Mouse (Mus musculus) kidney, embryonic 16.5 days (tissue): ENCODE measurements around the gene Tmprss6. TPM values are rescaled to one million over a fixed set of nuclear protein-coding genes. Genes with fewer than 3 reads are reported as not detected.

Source experiments
- ATAC-seq: fragments of 200-750 bp; cut with Nextera tagmentation; 2 replicates; pipeline ENCODE4 v1.8.0; 2017; ENCODE audit warnings: moderate TSS enrichment; ENCODE audit not compliant: low FRiP score, low TSS enrichment
- H3K27ac ChIP-seq: fragments of 300-500 bp; sonication (generic); 2 replicates; pipeline ENCODE4 v1.5.1; 2014; ENCODE audit warnings: low read length
- H3K27me3 ChIP-seq: fragments of 300-500 bp; sonication (generic); 2 replicates; pipeline ENCODE4 v1.6.1; 2014; ENCODE audit warnings: low read length, control low read depth, mixed read lengths; ENCODE audit not compliant: insufficient read depth
- H3K36me3 ChIP-seq: fragments of 300-500 bp; sonication (generic); 2 replicates; pipeline ENCODE4 v1.6.1; 2014; ENCODE audit warnings: low read length, control low read depth, mixed read lengths; ENCODE audit not compliant: insufficient read depth
- H3K4me1 ChIP-seq: fragments of 300-500 bp; sonication (generic); 2 replicates; pipeline ENCODE4 v1.6.1; 2014; ENCODE audit warnings: low read length, control low read depth, mixed read lengths; ENCODE audit not compliant: insufficient read depth
- H3K4me2 ChIP-seq: fragments of 300-500 bp; sonication (generic); replicated peaks from 2 replicates; pipeline ENCODE4 v1.6.1; 2014; ENCODE audit warnings: low read depth, low read length
- H3K4me3 ChIP-seq: fragments of 300-500 bp; sonication (generic); 2 replicates; pipeline ENCODE4 v1.5.1; 2014; ENCODE audit warnings: mild to moderate bottlenecking, low read length
- H3K9ac ChIP-seq: fragments of 300-500 bp; sonication (generic); replicated peaks from 2 replicates; pipeline ENCODE4 v1.6.1; 2014; ENCODE audit warnings: low read length
- H3K9me3 ChIP-seq: fragments of 300-500 bp; sonication (generic); 2 replicates; pipeline ENCODE4 v1.6.1; 2016; ENCODE audit warnings: low read length, control low read depth
- WGBS: fragments of 180-500 bp; shearing (Covaris S2); extraction: QIAGEN DNeasy Blood & Tissue Kit; methylation state at CpG from one replicate; pipeline ENCODE4 v1.1.7; 2014; 5-methylcytosine and 5-hydroxymethylcytosine counted together
- polyA plus RNA-seq: library from polyadenylated mRNA; unstranded; fragments of >200 nt; fragmentation: Nextera tagmentation; extraction: Ambion mirVana; gene quantifications from 2 replicates; pipeline ENCODE4 v1.2.1, GENCODE M21; 2015

The Tmprss6 gene
- polyA plus RNA-seq, 1 experiment from 2014 or later = 0.29 TPM

GRCm38 (mm10) chr15:78487066-78487465, 18.6 kb upstream of the Tmprss6 start:
- H3K27ac ChIP-seq = no peak overlapping the region
- no peaks in the 10 kb centered on the region for H3K36me3 ChIP-seq
- no peak overlapping the region for H3K9ac ChIP-seq
- H3K4me2 ChIP-seq = no peak overlapping the region
- no peak for ATAC-seq
- H3K9me3 ChIP-seq = no peaks in the 10 kb centered on the region
- H3K4me1 ChIP-seq = no peaks in the 10 kb centered on the region
- 74% methylated on average over 4 of the region's 4 CpGs for WGBS
- no peak overlapping the region for H3K4me3 ChIP-seq
- H3K27me3 ChIP-seq = no peaks in the 10 kb centered on the region

- no peaks in the 10 kb centered on the region for H3K36me3 ChIP-seq
- 80% methylated on average over 1 of the region's 1 CpGs for WGBS
These were observed 18.1 kb upstream of the Tmprss6 start for GRCm38 (mm10) chr15:78486564-78486963.

GRCm38 (mm10) chr15:78483311-78483710, 14.9 kb upstream of the Tmprss6 start:
- no peaks in the 10 kb centered on the region for H3K4me1 ChIP-seq
- no peak overlapping the region for H3K27ac ChIP-seq
- ATAC-seq = no peak
- H3K9ac ChIP-seq = no peak overlapping the region
- no peaks in the 10 kb centered on the region for H3K36me3 ChIP-seq
- no peaks in the 10 kb centered on the region for H3K27me3 ChIP-seq
- H3K4me3 ChIP-seq = no peak overlapping the region
- no peaks in the 10 kb centered on the region for H3K9me3 ChIP-seq
- H3K4me2 ChIP-seq = no peak overlapping the region
- WGBS = 72% methylated on average over 4 of the region's 4 CpGs

More at GRCm38 (mm10) chr15:78486564-78486963, 18.1 kb upstream of the Tmprss6 start:
- Histone ChIP-seq H3K4me3 (no peak overlapping the region), H3K9ac (no peak overlapping the region), H3K4me1 (no peaks in the 10 kb centered on the region), H3K27me3 (no peaks in the 10 kb centered on the region), H3K4me2 (no peak overlapping the region), H3K9me3 (no peaks in the 10 kb centered on the region), H3K27ac (no peak overlapping the region)
- ATAC-seq = no peak

- 34% methylated on average over 3 of the region's 3 CpGs for WGBS
- Histone ChIP-seq H3K4me3 (no peak overlapping the region), H3K4me1 (no peaks in the 10 kb centered on the region), H3K4me2 (no peak overlapping the region), H3K36me3 (no peaks in the 10 kb centered on the region), H3K9ac (no peak overlapping the region), H3K27ac (no peak overlapping the region), H3K27me3 (no peaks in the 10 kb centered on the region), H3K9me3 (no peaks in the 10 kb centered on the region)
- no peak for ATAC-seq
These were observed 14.1 kb upstream of the Tmprss6 start for GRCm38 (mm10) chr15:78482518-78482917.

- Histone ChIP-seq H3K4me1 (no peaks in the 10 kb centered on the region), H3K4me3 (no peak overlapping the region), H3K9ac (no peak overlapping the region), H3K27ac (no peak overlapping the region), H3K4me2 (no peak overlapping the region), H3K9me3 (no peaks in the 10 kb centered on the region), H3K27me3 (no peaks in the 10 kb centered on the region), H3K36me3 (no peaks in the 10 kb centered on the region)
- no peak for ATAC-seq
- WGBS = 59% methylated on average over 9 of the region's 9 CpGs
These were observed 13.1 kb upstream of the Tmprss6 start for GRCm38 (mm10) chr15:78481448-78482000.

DNA sequence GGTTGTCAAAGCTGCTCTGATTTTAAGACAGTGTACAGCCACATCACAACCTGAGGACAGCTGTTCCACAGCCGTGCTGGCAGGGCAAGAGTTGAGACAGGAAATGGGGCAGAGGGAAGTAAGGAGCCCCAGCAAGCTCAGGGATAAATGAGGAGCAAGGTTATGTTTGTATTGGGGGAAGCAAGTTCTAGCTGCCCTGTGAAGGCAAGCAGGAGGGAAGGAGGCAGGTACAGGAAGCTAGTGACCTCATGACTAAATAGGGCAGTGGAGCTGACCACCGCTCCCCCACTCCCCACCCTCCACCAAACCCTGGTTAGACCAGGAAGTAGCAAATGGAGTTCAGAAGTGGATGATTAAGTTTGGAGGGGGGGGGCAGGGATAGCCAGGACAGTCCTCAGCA, 12.6 kb upstream of the Tmprss6 start:
- ATAC-seq = no peak
- WGBS = 48% methylated on average over 2 of the region's 2 CpGs
- H3K4me1 ChIP-seq = no peaks in the 10 kb centered on the region

DNA sequence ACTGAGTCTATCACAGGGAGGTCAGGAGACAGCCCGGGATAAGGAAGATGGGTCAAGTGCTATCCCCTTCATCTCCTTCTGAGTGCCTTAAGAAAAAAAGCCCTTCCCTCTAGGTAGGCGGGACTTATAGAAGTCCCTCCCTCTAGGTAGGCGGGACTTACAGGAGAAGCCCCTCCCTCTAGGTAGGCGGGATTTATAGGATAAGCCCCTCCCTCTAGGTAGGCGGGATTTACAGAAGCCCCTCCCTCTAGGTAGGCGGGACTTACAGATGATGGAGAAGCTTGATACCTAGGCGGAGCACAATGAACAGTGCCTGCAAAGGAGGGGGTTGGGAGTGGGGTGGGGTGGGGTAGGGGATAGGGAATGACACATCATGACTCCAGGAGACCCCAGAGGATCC, 11.7 kb upstream of the Tmprss6 start:
- H3K27me3 ChIP-seq = no peaks in the 10 kb centered on the region
- H3K4me2 ChIP-seq = no peak overlapping the region
- no peaks in the 10 kb centered on the region for H3K9me3 ChIP-seq
- H3K4me3 ChIP-seq = no peak overlapping the region
- no peaks in the 10 kb centered on the region for H3K36me3 ChIP-seq
- WGBS = 75% methylated on average over 7 of the region's 7 CpGs
- no peaks in the 10 kb centered on the region for H3K4me1 ChIP-seq
- no peak overlapping the region for H3K27ac ChIP-seq
- ATAC-seq = no peak
- no peak overlapping the region for H3K9ac ChIP-seq

More for the DNA sequence above, 12.6 kb upstream of the Tmprss6 start:
- H3K27me3 ChIP-seq = no peaks in the 10 kb centered on the region
- no peak overlapping the region for H3K4me2 ChIP-seq
- H3K27ac ChIP-seq = no peak overlapping the region
- no peak overlapping the region for H3K4me3 ChIP-seq
- H3K9ac ChIP-seq = no peak overlapping the region
- H3K36me3 ChIP-seq = no peaks in the 10 kb centered on the region
- H3K9me3 ChIP-seq = no peaks in the 10 kb centered on the region

DNA sequence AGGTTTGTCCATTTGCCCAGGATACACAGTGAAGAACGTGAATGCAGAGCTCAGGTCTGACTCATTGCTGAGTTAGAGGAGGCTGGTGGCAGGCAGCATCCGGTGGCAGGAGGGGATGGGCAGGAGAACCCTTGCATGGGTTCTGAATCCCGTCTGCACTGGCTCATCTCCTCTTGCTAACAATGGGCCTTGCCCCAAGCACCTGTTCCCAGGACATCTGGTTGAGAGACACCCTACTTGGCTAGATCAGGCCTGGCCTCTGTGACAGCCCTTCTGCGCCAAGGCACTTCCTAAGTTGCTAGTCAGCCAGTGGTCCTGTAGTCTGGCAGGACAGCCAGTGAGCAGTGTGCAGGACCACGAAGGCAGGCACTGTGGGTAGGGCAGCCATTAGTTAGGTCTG, 11.0 kb upstream of the Tmprss6 start:
- H3K27ac ChIP-seq = no peak overlapping the region
- no peak overlapping the region for H3K9ac ChIP-seq
- H3K4me1 ChIP-seq = no peaks in the 10 kb centered on the region
- 74% methylated on average over 5 of the region's 5 CpGs for WGBS
- no peak overlapping the region for H3K4me3 ChIP-seq
- H3K36me3 ChIP-seq = no peaks in the 10 kb centered on the region
- H3K27me3 ChIP-seq = no peaks in the 10 kb centered on the region
- H3K4me2 ChIP-seq = no peak overlapping the region
- no peak for ATAC-seq
- no peaks in the 10 kb centered on the region for H3K9me3 ChIP-seq

- no peaks in the 10 kb centered on the region for H3K9me3 ChIP-seq
- no peaks in the 10 kb centered on the region for H3K4me1 ChIP-seq
- no peak overlapping the region for H3K27ac ChIP-seq
- H3K9ac ChIP-seq = no peak overlapping the region
- H3K4me3 ChIP-seq = no peak overlapping the region
- no peaks in the 10 kb centered on the region for H3K36me3 ChIP-seq
- ATAC-seq = no peak
- H3K27me3 ChIP-seq = no peaks in the 10 kb centered on the region
- no peak overlapping the region for H3K4me2 ChIP-seq
- 83% methylated on average over 4 of the region's 4 CpGs for WGBS
These were observed 9.6 kb upstream of the Tmprss6 start for GRCm38 (mm10) chr15:78478073-78478472.

DNA sequence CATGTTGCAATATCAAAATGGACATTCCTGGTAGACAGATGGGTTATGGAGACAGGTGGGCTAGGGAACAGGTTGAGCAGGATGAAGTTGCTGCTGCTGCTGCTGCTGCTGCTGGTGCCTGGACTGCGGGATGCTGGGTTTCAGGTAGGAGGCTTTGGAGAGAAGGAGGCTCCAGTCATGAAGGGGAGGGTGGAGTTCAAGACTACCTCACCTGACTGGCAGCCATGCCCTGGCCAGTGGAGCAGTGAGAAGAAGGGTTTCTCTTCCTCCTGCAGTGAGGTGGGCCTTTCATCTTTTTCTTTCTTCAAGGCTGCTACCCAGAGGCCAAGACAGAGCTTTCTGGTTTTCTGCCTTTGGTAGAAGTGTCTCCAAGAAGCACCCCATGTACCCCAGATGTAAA, 8.4 kb upstream of the Tmprss6 start:
- 83% methylated on average over 1 of the region's 1 CpGs for WGBS
- H3K9me3 ChIP-seq = no peaks in the 10 kb centered on the region
- no peak overlapping the region for H3K9ac ChIP-seq
- no peaks in the 10 kb centered on the region for H3K27me3 ChIP-seq
- ATAC-seq = no peak
- H3K36me3 ChIP-seq = no peaks in the 10 kb centered on the region
- no peak overlapping the region for H3K4me3 ChIP-seq
- peaks cover 2% of the 10 kb centered on the region for H3K4me1 ChIP-seq
- H3K27ac ChIP-seq = no peak overlapping the region
- no peak overlapping the region for H3K4me2 ChIP-seq
